Mouse (Mus musculus) mature B cell (primary cell): ENCODE data around the gene Krtap16-3.

ENCODE experiments used
- in situ Hi-C: fragments of 300-500 bp; cut with MboI; formaldehyde crosslinking; loops from 2 replicates; pipeline ENCODE4 v1.14.3; 2019

Gene Krtap16-3

DNA sequence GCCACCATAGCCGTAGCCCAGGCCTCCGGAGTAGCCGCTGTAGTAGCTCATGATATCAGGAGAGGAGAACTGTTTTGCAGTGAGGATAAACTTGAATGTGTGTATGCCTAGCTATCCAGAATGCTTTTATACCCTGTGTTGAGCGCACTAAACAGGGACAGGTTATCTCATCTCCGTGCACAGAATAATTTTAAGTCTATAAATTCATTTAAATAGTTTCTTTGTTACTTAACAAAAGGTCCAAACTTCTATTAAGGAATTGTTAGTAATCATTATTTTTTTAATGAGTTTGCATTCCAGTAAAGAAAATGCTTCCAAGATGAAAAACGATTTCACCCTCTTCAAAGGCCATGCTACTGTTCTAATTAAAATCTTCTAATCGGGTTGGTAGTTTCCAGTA is at the start of gene Krtap16-3:
Gene Krtap16-3, minus strand, starts transcription at position 101 of the 400 bp plus-strand sequence.
- in situ Hi-C loops, result no loop called here

GRCm38 (mm10) chr16:89010659-89011058 is 48.0 kb upstream of the Krtap16-3 start, which contains the start of gene Krtap22-2:
Gene Krtap22-2, minus strand, starts transcription at chr16:89010759.
- in situ Hi-C loops, result no loop called here

GRCm38 (mm10) chr16:88941106-88941505 is 21.6 kb downstream of the Krtap16-3 start:
- in situ Hi-C loops, result no loop called here

GRCm38 (mm10) chr16:88938252-88938651 is 24.4 kb downstream of the Krtap16-3 start:
- in situ Hi-C loops, result no loop called here

DNA sequence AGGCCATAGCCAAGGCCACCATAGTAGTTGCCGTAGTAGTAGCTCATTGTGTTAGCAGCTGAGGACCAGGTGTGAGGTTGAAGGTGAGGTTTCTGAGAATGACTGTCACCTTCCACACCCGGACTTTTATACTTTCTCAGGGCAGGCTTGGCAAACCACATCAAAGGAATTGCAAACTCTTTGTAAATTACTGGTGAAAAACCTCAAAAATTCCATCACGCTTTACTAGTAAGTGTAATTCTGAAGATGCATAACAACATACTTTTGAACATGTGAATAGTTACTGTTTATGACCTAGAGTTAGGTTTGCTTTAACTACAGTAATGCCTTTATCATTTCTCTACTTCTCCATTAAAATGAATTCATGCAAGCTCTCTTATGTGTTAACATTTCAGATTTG is 30.5 kb downstream of the Krtap16-3 start, which contains the start of gene Krtap19-9b:
Gene Krtap19-9b, minus strand, starts transcription at position 101 of the 400 bp plus-strand sequence.
- in situ Hi-C loops, result no loop called here
